Mouse (Mus musculus) hindbrain, embryonic 16.5 days (tissue): Measurements from ENCODE around the gene Pinlyp. TPM values are rescaled to one million over a fixed set of nuclear protein-coding genes. Genes with fewer than 3 reads are reported as not detected.

Experiments
- ATAC-seq: fragments of 200-750 bp; cut with Nextera tagmentation; 2 replicates; pipeline ENCODE4 v1.8.0; 2017; ENCODE audit warnings: moderate TSS enrichment, moderate library complexity
- H3K27ac ChIP-seq: fragments of 300-500 bp; sonication (generic); 2 replicates; pipeline ENCODE4 v1.5.1; 2014; ENCODE audit warnings: low read depth, mild to moderate bottlenecking, control low read depth, low read length, moderate library complexity
- H3K27me3 ChIP-seq: fragments of 300-500 bp; sonication (generic); replicated peaks from 2 replicates; pipeline ENCODE4 v1.6.1; 2014; ENCODE audit warnings: low read length; ENCODE audit not compliant: control insufficient read depth, insufficient read depth
- H3K36me3 ChIP-seq: fragments of 300-500 bp; sonication (generic); 2 replicates; pipeline ENCODE4 v1.6.1; 2014; ENCODE audit warnings: mild to moderate bottlenecking, low read length, moderate library complexity, mixed read lengths; ENCODE audit not compliant: control insufficient read depth, insufficient read depth
- H3K4me1 ChIP-seq: fragments of 300-500 bp; sonication (generic); 2 replicates; pipeline ENCODE4 v1.6.1; 2014; ENCODE audit warnings: low read depth, low read length; ENCODE audit not compliant: control insufficient read depth, insufficient read depth
- H3K4me2 ChIP-seq: fragments of 300-500 bp; sonication (generic); 2 replicates; pipeline ENCODE4 v1.6.1; 2014; ENCODE audit warnings: mild to moderate bottlenecking, low read length, control low read depth, moderate library complexity
- H3K4me3 ChIP-seq: fragments of 300-500 bp; sonication (generic); 2 replicates; pipeline ENCODE4 v1.5.1; 2014; ENCODE audit warnings: mild to moderate bottlenecking, low read length, control low read depth, moderate library complexity
- H3K9ac ChIP-seq: fragments of 300-500 bp; sonication (generic); 2 replicates; pipeline ENCODE4 v1.6.1; 2014; ENCODE audit warnings: low read depth, mild to moderate bottlenecking, control low read depth, low read length, moderate library complexity
- H3K9me3 ChIP-seq: fragments of 300-500 bp; sonication (generic); 2 replicates; pipeline ENCODE4 v1.6.1; 2014; ENCODE audit warnings: mild to moderate bottlenecking, low read length, moderate library complexity; ENCODE audit not compliant: control insufficient read depth
- WGBS: fragments of 180-500 bp; shearing (Covaris S2); extraction: QIAGEN DNeasy Blood & Tissue Kit; methylation state at CpG from one replicate; pipeline ENCODE4 v1.1.7; 2014; 5-methylcytosine and 5-hydroxymethylcytosine counted together
- polyA plus RNA-seq: library from polyadenylated mRNA; unstranded; fragments of >200 nt; fragmentation: Nextera tagmentation; extraction: Ambion mirVana; gene quantifications from 2 replicates; pipeline ENCODE4 v1.2.1, GENCODE M21; 2015

Pinlyp gene
- polyA plus RNA-seq, 1 experiment from 2014 or later: not detected

GRCm38 (mm10) chr7:24546634-24547389 lies 894 bp upstream of the Pinlyp start:
- no peaks in the 10 kb centered on the region for H3K27me3 ChIP-seq

GRCm38 (mm10) chr7:24544506-24544905 lies 1.4 kb downstream of the Pinlyp start:
- no peak overlapping the region for H3K27ac ChIP-seq
- no peaks in the 10 kb centered on the region for H3K27me3 ChIP-seq
- no peak for ATAC-seq
- 78% methylated on average over 2 of the region's 2 CpGs for WGBS
- H3K9ac ChIP-seq: no peak overlapping the region
- H3K4me3 ChIP-seq: no peak overlapping the region
- peaks cover 2% of the 10 kb centered on the region; the same call in 1 of the 2 replicates for H3K36me3 ChIP-seq
- H3K4me2 ChIP-seq: no peak overlapping the region
- H3K4me1 ChIP-seq: peaks cover 14% of the 10 kb centered on the region
- H3K9me3 ChIP-seq: no peaks in the 10 kb centered on the region

More at GRCm38 (mm10) chr7:24546634-24547389, 894 bp upstream of the Pinlyp start:
- Histone ChIP-seq H3K9ac (peak overlapping the region; percentile 91), H3K27ac (peak overlapping the region; percentile 77), H3K4me1 (peaks cover 14% of the 10 kb centered on the region), H3K4me2 (peak overlapping the region; percentile 73), H3K9me3 (no peaks in the 10 kb centered on the region), H3K4me3 (peak overlapping the region; percentile 85), H3K36me3 (peaks cover 3% of the 10 kb centered on the region; the same call in 1 of the 2 replicates)
- WGBS: 2% methylated on average over 57 of the region's 57 CpGs
- ATAC-seq: peak; percentile 98

- 91% methylated on average over 4 of the region's 4 CpGs for WGBS
- H3K27ac ChIP-seq: no peak overlapping the region
- H3K9ac ChIP-seq: no peak overlapping the region
- H3K4me1 ChIP-seq: no peaks in the 10 kb centered on the region
- H3K9me3 ChIP-seq: no peaks in the 10 kb centered on the region
- H3K36me3 ChIP-seq: peaks cover 9% of the 10 kb centered on the region; the same call in 1 of the 2 replicates
- no peak overlapping the region for H3K4me3 ChIP-seq
- H3K27me3 ChIP-seq: no peaks in the 10 kb centered on the region
- no peak overlapping the region for H3K4me2 ChIP-seq
- no peak for ATAC-seq
Measured at GRCm38 (mm10) chr7:24539686-24540085, 6.2 kb downstream of the Pinlyp start.

- peaks cover 9% of the 10 kb centered on the region for H3K4me1 ChIP-seq
- no peaks in the 10 kb centered on the region for H3K9me3 ChIP-seq
- ATAC-seq: no peak
- no peak overlapping the region for H3K9ac ChIP-seq
- WGBS: 77% methylated on average over 5 of the region's 5 CpGs
- H3K4me3 ChIP-seq: no peak overlapping the region
- H3K36me3 ChIP-seq: peaks cover 17% of the 10 kb centered on the region
- no peak overlapping the region for H3K4me2 ChIP-seq
- H3K27me3 ChIP-seq: no peaks in the 10 kb centered on the region
- H3K27ac ChIP-seq: no peak overlapping the region
Measured at GRCm38 (mm10) chr7:24538701-24539100, 7.2 kb downstream of the Pinlyp start.

- Histone ChIP-seq H3K4me1 (peaks cover 14% of the 10 kb centered on the region), H3K9ac (no peak overlapping the region), H3K27ac (no peak overlapping the region), H3K27me3 (no peaks in the 10 kb centered on the region), H3K36me3 (peaks cover 22% of the 10 kb centered on the region), H3K4me2 (no peak overlapping the region), H3K4me3 (no peak overlapping the region), H3K9me3 (no peaks in the 10 kb centered on the region)
- 37% methylated on average over 5 of the region's 5 CpGs for WGBS
- no peak for ATAC-seq
Measured at GRCm38 (mm10) chr7:24538154-24538553, 7.8 kb downstream of the Pinlyp start.

- 72% methylated on average over 5 of the region's 5 CpGs for WGBS
- no peak for ATAC-seq
Measured at GRCm38 (mm10) chr7:24537591-24537990, 8.3 kb downstream of the Pinlyp start.

GRCm38 (mm10) chr7:24537081-24537480 lies 8.8 kb downstream of the Pinlyp start:
- H3K9ac ChIP-seq: no peak overlapping the region
- H3K4me2 ChIP-seq: no peak overlapping the region
- peaks cover 29% of the 10 kb centered on the region for H3K36me3 ChIP-seq
- 62% methylated on average over 4 of the region's 4 CpGs for WGBS
- H3K27me3 ChIP-seq: no peaks in the 10 kb centered on the region
- ATAC-seq: no peak
- H3K9me3 ChIP-seq: no peaks in the 10 kb centered on the region
- peaks cover 23% of the 10 kb centered on the region for H3K4me1 ChIP-seq
- H3K27ac ChIP-seq: no peak overlapping the region
- no peak overlapping the region for H3K4me3 ChIP-seq

More at GRCm38 (mm10) chr7:24537591-24537990, 8.3 kb downstream of the Pinlyp start:
- no peaks in the 10 kb centered on the region for H3K9me3 ChIP-seq
- H3K4me1 ChIP-seq: peaks cover 18% of the 10 kb centered on the region
- H3K27ac ChIP-seq: no peak overlapping the region
- H3K27me3 ChIP-seq: no peaks in the 10 kb centered on the region
- peaks cover 25% of the 10 kb centered on the region for H3K36me3 ChIP-seq
- no peak overlapping the region for H3K4me2 ChIP-seq
- H3K4me3 ChIP-seq: no peak overlapping the region
- H3K9ac ChIP-seq: no peak overlapping the region

- peak overlapping the region; percentile 8 for H3K4me3 ChIP-seq
Measured at GRCm38 (mm10) chr7:24534301-24534700, 11.6 kb downstream of the Pinlyp start.

GRCm38 (mm10) chr7:24533806-24534205 lies 12.1 kb downstream of the Pinlyp start:
- H3K9ac ChIP-seq: peak overlapping the region; percentile 43; the same call in 1 of the 2 replicates
- 28% methylated on average over 42 of the region's 42 CpGs for WGBS
- H3K4me1 ChIP-seq: peaks cover 33% of the 10 kb centered on the region
- H3K36me3 ChIP-seq: peaks cover 29% of the 10 kb centered on the region
- H3K9me3 ChIP-seq: no peaks in the 10 kb centered on the region
- peak overlapping the region; percentile 8 for H3K4me3 ChIP-seq
- peak overlapping the region; percentile 37 for H3K4me2 ChIP-seq
- no peaks in the 10 kb centered on the region for H3K27me3 ChIP-seq
- H3K27ac ChIP-seq: no peak overlapping the region
- no peak for ATAC-seq

More at GRCm38 (mm10) chr7:24534301-24534700, 11.6 kb downstream of the Pinlyp start:
- peak overlapping the region; percentile 43; the same call in 1 of the 2 replicates for H3K9ac ChIP-seq
- peak overlapping the region; percentile 37 for H3K4me2 ChIP-seq
- H3K9me3 ChIP-seq: no peaks in the 10 kb centered on the region
- WGBS: 34% methylated on average over 19 of the region's 19 CpGs
- no peaks in the 10 kb centered on the region for H3K27me3 ChIP-seq
- ATAC-seq: no peak
- no peak overlapping the region for H3K27ac ChIP-seq
- H3K4me1 ChIP-seq: peaks cover 31% of the 10 kb centered on the region
- H3K36me3 ChIP-seq: peaks cover 29% of the 10 kb centered on the region
